Mouse (Mus musculus): Measurements from ENCODE around the gene Rapgef6. TPM values are rescaled to one million over a fixed set of nuclear protein-coding genes. Genes with fewer than 3 reads are reported as not detected.
A peak's percentile ranks its signal among the peaks of the same experiment; 100 is the strongest.

Rapgef6 gene
- polyA plus RNA-seq, 1 experiment from 2014 or later, result 40.2 TPM

- peak; percentile 27 for ATAC-seq
- H3K4me3 ChIP-seq (ENCODE audit: low read depth, low read length), result peak overlapping the region; percentile 59
- H3K27ac ChIP-seq (ENCODE audit: low read length), result peak overlapping the region; percentile 90
- no peaks in the 10 kb centered on the region for H3K36me3 ChIP-seq (ENCODE audit: control insufficient read depth, insufficient read depth, low read length)
- 2% methylated on average over 18 of the region's 18 CpGs for WGBS
- no peaks in the 10 kb centered on the region for H3K9me3 ChIP-seq (replicated peaks; ENCODE audit: control insufficient read depth, low read length, poor library complexity, severe bottlenecking)
- H3K4me1 ChIP-seq (ENCODE audit: control insufficient read depth, insufficient read depth, low read length), result peaks cover 21% of the 10 kb centered on the region
- H3K27me3 ChIP-seq (ENCODE audit: control insufficient read depth, insufficient read depth, low read depth, low read length), result no peaks in the 10 kb centered on the region
- H3K9ac ChIP-seq (ENCODE audit: low read depth, low read length), result peak overlapping the region; percentile 72
- peak overlapping the region; percentile 60 for H3K4me2 ChIP-seq (ENCODE audit: low read length)
Measured at GRCm38 (mm10) chr11:54521927-54522528, 619 bp upstream of the Rapgef6 start.

GRCm38 (mm10) chr11:54523431-54524001, 869 bp downstream of the Rapgef6 start:
- ATAC-seq, result no peak
- Histone ChIP-seq H3K27ac (ENCODE audit: low read length) (no peak overlapping the region), H3K4me2 (ENCODE audit: low read length) (peak overlapping the region; percentile 86), H3K36me3 (ENCODE audit: control insufficient read depth, insufficient read depth, low read length) (no peaks in the 10 kb centered on the region), H3K9ac (ENCODE audit: low read depth, low read length) (peak overlapping the region; percentile 69), H3K4me1 (ENCODE audit: control insufficient read depth, insufficient read depth, low read length) (peaks cover 21% of the 10 kb centered on the region), H3K27me3 (ENCODE audit: control insufficient read depth, insufficient read depth, low read depth, low read length) (no peaks in the 10 kb centered on the region), H3K4me3 (ENCODE audit: low read depth, low read length) (peak overlapping the region; percentile 59), H3K9me3 (replicated peaks; ENCODE audit: control insufficient read depth, low read length, poor library complexity, severe bottlenecking) (no peaks in the 10 kb centered on the region)
- 17% methylated on average over 10 of the region's 10 CpGs for WGBS

GRCm38 (mm10) chr11:54528002-54528401, 5.4 kb downstream of the Rapgef6 start:
- no peaks in the 10 kb centered on the region for H3K27me3 ChIP-seq (ENCODE audit: control insufficient read depth, insufficient read depth, low read depth, low read length)
- no peak for ATAC-seq
- no peak overlapping the region for H3K9ac ChIP-seq (ENCODE audit: low read depth, low read length)
- H3K9me3 ChIP-seq (replicated peaks; ENCODE audit: control insufficient read depth, low read length, poor library complexity, severe bottlenecking), result no peaks in the 10 kb centered on the region
- H3K27ac ChIP-seq (ENCODE audit: low read length), result no peak overlapping the region
- 94% methylated on average over 2 of the region's 2 CpGs for WGBS
- H3K4me2 ChIP-seq (ENCODE audit: low read length), result no peak overlapping the region
- peaks cover 15% of the 10 kb centered on the region for H3K4me1 ChIP-seq (ENCODE audit: control insufficient read depth, insufficient read depth, low read length)
- no peak overlapping the region for H3K4me3 ChIP-seq (ENCODE audit: low read depth, low read length)
- no peaks in the 10 kb centered on the region for H3K36me3 ChIP-seq (ENCODE audit: control insufficient read depth, insufficient read depth, low read length)

- no peaks in the 10 kb centered on the region for H3K4me1 ChIP-seq (ENCODE audit: control insufficient read depth, insufficient read depth, low read length)
- no peak overlapping the region for H3K4me2 ChIP-seq (ENCODE audit: low read length)
- no peak overlapping the region for H3K27ac ChIP-seq (ENCODE audit: low read length)
- no peak overlapping the region for H3K4me3 ChIP-seq (ENCODE audit: low read depth, low read length)
- no peaks in the 10 kb centered on the region for H3K27me3 ChIP-seq (ENCODE audit: control insufficient read depth, insufficient read depth, low read depth, low read length)
- ATAC-seq, result no peak
- H3K9ac ChIP-seq (ENCODE audit: low read depth, low read length), result no peak overlapping the region
- 56% methylated on average over 1 of the region's 1 CpGs for WGBS
- H3K9me3 ChIP-seq (replicated peaks; ENCODE audit: control insufficient read depth, low read length, poor library complexity, severe bottlenecking), result no peaks in the 10 kb centered on the region
- H3K36me3 ChIP-seq (ENCODE audit: control insufficient read depth, insufficient read depth, low read length), result no peaks in the 10 kb centered on the region
Measured at GRCm38 (mm10) chr11:54530391-54530790, 7.7 kb downstream of the Rapgef6 start.

GRCm38 (mm10) chr11:54530916-54531315, 8.3 kb downstream of the Rapgef6 start:
- H3K4me3 ChIP-seq (ENCODE audit: low read depth, low read length), result no peak overlapping the region
- ATAC-seq, result no peak
- H3K9ac ChIP-seq (ENCODE audit: low read depth, low read length), result no peak overlapping the region
- H3K36me3 ChIP-seq (ENCODE audit: control insufficient read depth, insufficient read depth, low read length), result no peaks in the 10 kb centered on the region
- no peaks in the 10 kb centered on the region for H3K9me3 ChIP-seq (replicated peaks; ENCODE audit: control insufficient read depth, low read length, poor library complexity, severe bottlenecking)
- no peaks in the 10 kb centered on the region for H3K4me1 ChIP-seq (ENCODE audit: control insufficient read depth, insufficient read depth, low read length)
- WGBS, result 95% methylated on average over 1 of the region's 1 CpGs
- no peaks in the 10 kb centered on the region for H3K27me3 ChIP-seq (ENCODE audit: control insufficient read depth, insufficient read depth, low read depth, low read length)
- no peak overlapping the region for H3K27ac ChIP-seq (ENCODE audit: low read length)
- H3K4me2 ChIP-seq (ENCODE audit: low read length), result no peak overlapping the region

- Histone ChIP-seq H3K9ac (ENCODE audit: low read depth, low read length) (no peak overlapping the region), H3K9me3 (replicated peaks; ENCODE audit: control insufficient read depth, low read length, poor library complexity, severe bottlenecking) (no peaks in the 10 kb centered on the region), H3K36me3 (ENCODE audit: control insufficient read depth, insufficient read depth, low read length) (no peaks in the 10 kb centered on the region), H3K4me1 (ENCODE audit: control insufficient read depth, insufficient read depth, low read length) (no peaks in the 10 kb centered on the region), H3K27ac (ENCODE audit: low read length) (no peak overlapping the region), H3K27me3 (ENCODE audit: control insufficient read depth, insufficient read depth, low read depth, low read length) (no peaks in the 10 kb centered on the region), H3K4me3 (ENCODE audit: low read depth, low read length) (no peak overlapping the region), H3K4me2 (ENCODE audit: low read length) (no peak overlapping the region)
- no peak for ATAC-seq
- 92% methylated on average over 2 of the region's 2 CpGs for WGBS
Measured at GRCm38 (mm10) chr11:54533834-54534233, 11.2 kb downstream of the Rapgef6 start.

- Histone ChIP-seq H3K4me3 (ENCODE audit: low read depth, low read length) (no peak overlapping the region), H3K27ac (ENCODE audit: low read length) (no peak overlapping the region), H3K9me3 (replicated peaks; ENCODE audit: control insufficient read depth, low read length, poor library complexity, severe bottlenecking) (no peaks in the 10 kb centered on the region), H3K4me2 (ENCODE audit: low read length) (no peak overlapping the region), H3K9ac (ENCODE audit: low read depth, low read length) (no peak overlapping the region), H3K27me3 (ENCODE audit: control insufficient read depth, insufficient read depth, low read depth, low read length) (no peaks in the 10 kb centered on the region), H3K4me1 (ENCODE audit: control insufficient read depth, insufficient read depth, low read length) (no peaks in the 10 kb centered on the region), H3K36me3 (ENCODE audit: control insufficient read depth, insufficient read depth, low read length) (no peaks in the 10 kb centered on the region)
- WGBS, result 52% methylated on average over 6 of the region's 6 CpGs
- no peak for ATAC-seq
Measured at GRCm38 (mm10) chr11:54534871-54535270, 12.2 kb downstream of the Rapgef6 start.

- H3K27me3 ChIP-seq (ENCODE audit: control insufficient read depth, insufficient read depth, low read depth, low read length), result no peaks in the 10 kb centered on the region
- no peak overlapping the region for H3K27ac ChIP-seq (ENCODE audit: low read length)
- no peak overlapping the region for H3K4me2 ChIP-seq (ENCODE audit: low read length)
- ATAC-seq, result no peak
- no peak overlapping the region for H3K9ac ChIP-seq (ENCODE audit: low read depth, low read length)
- H3K4me1 ChIP-seq (ENCODE audit: control insufficient read depth, insufficient read depth, low read length), result no peaks in the 10 kb centered on the region
- no peak overlapping the region for H3K4me3 ChIP-seq (ENCODE audit: low read depth, low read length)
- H3K9me3 ChIP-seq (replicated peaks; ENCODE audit: control insufficient read depth, low read length, poor library complexity, severe bottlenecking), result no peaks in the 10 kb centered on the region
- WGBS, result 58% methylated on average over 2 of the region's 2 CpGs
- H3K36me3 ChIP-seq (ENCODE audit: control insufficient read depth, insufficient read depth, low read length), result no peaks in the 10 kb centered on the region
Measured at GRCm38 (mm10) chr11:54539031-54539430, 16.4 kb downstream of the Rapgef6 start.

- 90% methylated on average over 2 of the region's 2 CpGs for WGBS
- no peaks in the 10 kb centered on the region for H3K9me3 ChIP-seq (replicated peaks; ENCODE audit: control insufficient read depth, low read length, poor library complexity, severe bottlenecking)
- H3K9ac ChIP-seq (ENCODE audit: low read depth, low read length), result no peak overlapping the region
- H3K27me3 ChIP-seq (ENCODE audit: control insufficient read depth, insufficient read depth, low read depth, low read length), result no peaks in the 10 kb centered on the region
- H3K4me2 ChIP-seq (ENCODE audit: low read length), result no peak overlapping the region
- H3K27ac ChIP-seq (ENCODE audit: low read length), result no peak overlapping the region
- no peak overlapping the region for H3K4me3 ChIP-seq (ENCODE audit: low read depth, low read length)
- no peaks in the 10 kb centered on the region for H3K36me3 ChIP-seq (ENCODE audit: control insufficient read depth, insufficient read depth, low read length)
- no peak for ATAC-seq
- H3K4me1 ChIP-seq (ENCODE audit: control insufficient read depth, insufficient read depth, low read length), result no peaks in the 10 kb centered on the region
Measured at GRCm38 (mm10) chr11:54539486-54539885, 16.8 kb downstream of the Rapgef6 start.

All from midbrain, embryonic 16.5 days (tissue).